Mouse (Mus musculus) left cerebral cortex, postnatal 25 days (tissue): ENCODE measurements around the gene Setx. TPM values are rescaled to one million over a fixed set of nuclear protein-coding genes. Genes with fewer than 3 reads are reported as not detected.

Experiments
- DNase-seq, 2 experiments: peaks; one replicate each; pipeline ENCODE4 v3.0.0; 2022; ENCODE audit warnings: low spot score in 2 of 2, mixed read lengths in 1 of 2
- intact Hi-C: fragments of 180-260 bp; cut with DNase I; formaldehyde crosslinking; loops from one replicate; pipeline ENCODE4 v1.15.1; 2025
- total RNA-seq, 2 experiments: library from RNA; stranded (reverse); gene quantifications; 2 replicates each; pipeline ENCODE4 v1.2.3; 2021

The Setx gene
- total RNA-seq, 2 experiments from 2014 or later = 49.0 to 49.2 TPM

- DNase-seq = no peak
- intact Hi-C loops = no loop called here
Measured at GRCm38 (mm10) chr2:29130118-29130899, 6.3 kb downstream of the Setx start.

- DNase-seq = no peak
- intact Hi-C loops = no loop called here
Measured at GRCm38 (mm10) chr2:29135161-29135560, 11.2 kb downstream of the Setx start.

- intact Hi-C loops = no loop called here
- no peak for DNase-seq
Measured at GRCm38 (mm10) chr2:29151941-29152340, 28.0 kb downstream of the Setx start.

- intact Hi-C loops = no loop called here
- no peak for DNase-seq
Measured at GRCm38 (mm10) chr2:29168067-29168466, 44.1 kb downstream of the Setx start.

- DNase-seq = no peak
- intact Hi-C loops = no loop called here
Measured at GRCm38 (mm10) chr2:29174887-29175286, 50.9 kb downstream of the Setx start.

GRCm38 (mm10) chr2:29179810-29180209 is 55.8 kb downstream of the Setx start:
- intact Hi-C loops = no loop called here

GRCm38 (mm10) chr2:29181111-29181510 is 57.1 kb downstream of the Setx start:
- intact Hi-C loops = no loop called here
- no peak for DNase-seq

More at GRCm38 (mm10) chr2:29179810-29180209, 55.8 kb downstream of the Setx start:
- DNase-seq = no peak

- DNase-seq = no peak
- intact Hi-C loops = no loop called here
Measured at GRCm38 (mm10) chr2:29183266-29183924, 59.4 kb downstream of the Setx start.

- intact Hi-C loops = no loop called here
- no peak for DNase-seq
Measured at GRCm38 (mm10) chr2:29186209-29186608, 62.2 kb downstream of the Setx start.

GRCm38 (mm10) chr2:29190392-29190791 is 66.4 kb downstream of the Setx start:
- no peak for DNase-seq
- intact Hi-C loops = no loop called here

- DNase-seq = no peak
- intact Hi-C loops = no loop called here
Measured at GRCm38 (mm10) chr2:29191216-29192215, 67.5 kb downstream of the Setx start.

GRCm38 (mm10) chr2:29192629-29193278 is 68.8 kb downstream of the Setx start:
- intact Hi-C loops = no loop called here
- no peak for DNase-seq

- DNase-seq = no peak
- intact Hi-C loops = no loop called here
Measured at GRCm38 (mm10) chr2:29193819-29194546, 70.0 kb downstream of the Setx start.

- intact Hi-C loops = no loop called here
- peak; percentile 59 to 61 for DNase-seq
Measured at GRCm38 (mm10) chr2:29194547-29195463, 70.8 kb downstream of the Setx start.

- intact Hi-C loops = no loop called here
- no peak for DNase-seq
Measured at GRCm38 (mm10) chr2:29196844-29197243, 72.9 kb downstream of the Setx start.

- DNase-seq = no peak
- intact Hi-C loops = no loop called here
Measured at GRCm38 (mm10) chr2:29198446-29198845, 74.5 kb downstream of the Setx start.

GRCm38 (mm10) chr2:29199909-29200308 is 75.9 kb downstream of the Setx start:
- intact Hi-C loops = loop anchor here (2.0 to 5.0 kb wide), 3 partner anchors 37 to 402 kb away; no protein-coding TSS in a partner anchor
- DNase-seq = peak; percentile 39 to 47
